Mouse (Mus musculus) hindbrain, postnatal 0 days (tissue): ENCODE data around the gene Fibp. TPM values are rescaled to one million over a fixed set of nuclear protein-coding genes. Genes with fewer than 3 reads are reported as not detected.
A peak's percentile ranks its signal among the peaks of the same experiment; 100 is the strongest.

Experiments used
- ATAC-seq: fragments of 200-750 bp; cut with Nextera tagmentation; 2 replicates; pipeline ENCODE4 v1.8.0; 2017; ENCODE audit warnings: mild to moderate bottlenecking, moderate TSS enrichment, moderate library complexity
- DNase-seq: peaks from one replicate; pipeline ENCODE4 v3.0.0-alpha.2; 2015; ENCODE audit warnings: low spot score
- H3K27ac ChIP-seq: fragments of 300-500 bp; sonication (generic); 2 replicates; pipeline ENCODE4 v1.5.1; 2014; ENCODE audit warnings: mild to moderate bottlenecking
- H3K27me3 ChIP-seq: fragments of 300-500 bp; sonication (generic); 2 replicates; pipeline ENCODE4 v1.6.1; 2014; ENCODE audit warnings: low read length, mixed read lengths; ENCODE audit not compliant: insufficient read depth
- H3K36me3 ChIP-seq: fragments of 300-500 bp; sonication (generic); 2 replicates; pipeline ENCODE4 v1.6.1; 2014; ENCODE audit warnings: low read length, mixed read lengths; ENCODE audit not compliant: insufficient read depth
- H3K4me1 ChIP-seq: fragments of 300-500 bp; sonication (generic); 2 replicates; pipeline ENCODE4 v1.6.1; 2014; ENCODE audit warnings: antibody characterized with exemption, low read length, mixed read lengths; ENCODE audit not compliant: insufficient read depth
- H3K4me2 ChIP-seq: fragments of 300-500 bp; sonication (generic); 2 replicates; pipeline ENCODE4 v1.6.1; 2014; ENCODE audit warnings: low read depth, mild to moderate bottlenecking, low read length, moderate library complexity, mixed read lengths
- H3K4me3 ChIP-seq: fragments of 300-500 bp; sonication (generic); 2 replicates; pipeline ENCODE4 v1.5.1; 2014; ENCODE audit warnings: low read length
- H3K9ac ChIP-seq: fragments of 300-500 bp; sonication (generic); replicated peaks from 2 replicates; pipeline ENCODE4 v1.6.1; 2014; ENCODE audit warnings: mild to moderate bottlenecking, low read length, moderate library complexity, mixed read lengths
- H3K9me3 ChIP-seq: fragments of 300-500 bp; sonication (generic); 2 replicates; pipeline ENCODE4 v1.6.1; 2016; ENCODE audit warnings: low read length, mixed read lengths
- CTCF ChIP-seq: IDR thresholded peaks from 2 replicates; pipeline ENCODE4 v1.5.1; 2016; ENCODE audit warnings: antibody characterized with exemption, control low read depth, low read depth
- WGBS: fragments of 180-500 bp; shearing (Covaris S2); extraction: QIAGEN DNeasy Blood & Tissue Kit; methylation state at CpG from one replicate; pipeline ENCODE4 v1.1.7; 2014; 5-methylcytosine and 5-hydroxymethylcytosine counted together
- polyA plus RNA-seq: library from polyadenylated mRNA; unstranded; fragments of >200 nt; fragmentation: Nextera tagmentation; extraction: Ambion mirVana; gene quantifications from 2 replicates; pipeline ENCODE4 v1.2.1, GENCODE M21; 2015
- total RNA-seq: library from RNA; depleted of rRNA; stranded (reverse); fragments of >200 nt; gene quantifications from 2 replicates; pipeline ENCODE4 v1.2.3, GENCODE M21; 2014

The Fibp gene
- total and polyA plus RNA-seq, 2 experiments from 2014 or later = 103 to 172 TPM

GRCm38 (mm10) chr19:5461411-5461810 lies 996 bp downstream of the Fibp start:
- peak overlapping the region; percentile 73 for H3K9ac ChIP-seq
- ATAC-seq = no peak
- DNase-seq = no peak
- no peaks in the 10 kb centered on the region for H3K27me3 ChIP-seq
- peak overlapping the region; percentile 79 for H3K4me2 ChIP-seq
- H3K27ac ChIP-seq = no peak overlapping the region
- H3K36me3 ChIP-seq = peaks cover 25% of the 10 kb centered on the region
- peak overlapping the region; percentile 62 for H3K4me3 ChIP-seq
- no peak for TF ChIP-seq CTCF
- WGBS = 81% methylated on average over 6 of the region's 6 CpGs
- H3K9me3 ChIP-seq = no peaks in the 10 kb centered on the region
- H3K4me1 ChIP-seq = peaks cover 13% of the 10 kb centered on the region

GRCm38 (mm10) chr19:5463212-5463611 lies 2.8 kb downstream of the Fibp start:
- Histone ChIP-seq H3K4me2 (no peak overlapping the region), H3K4me3 (no peak overlapping the region), H3K36me3 (peaks cover 35% of the 10 kb centered on the region), H3K4me1 (peaks cover 8% of the 10 kb centered on the region), H3K9me3 (no peaks in the 10 kb centered on the region), H3K27ac (no peak overlapping the region), H3K9ac (no peak overlapping the region), H3K27me3 (no peaks in the 10 kb centered on the region)
- 90% methylated on average over 9 of the region's 9 CpGs for WGBS
- no peak for TF ChIP-seq CTCF
- no peak for DNase-seq
- ATAC-seq = no peak

- ATAC-seq = peak; percentile 44
- WGBS = 28% methylated on average over 15 of the region's 15 CpGs
- DNase-seq = peak; percentile 86
- Histone ChIP-seq H3K27me3 (no peaks in the 10 kb centered on the region), H3K9ac (0 out of 2 replicates have a peak overlapping the region, but pooled peaks have one; percentile 19), H3K9me3 (no peaks in the 10 kb centered on the region), H3K4me1 (peaks cover 8% of the 10 kb centered on the region), H3K36me3 (peaks cover 35% of the 10 kb centered on the region), H3K27ac (peak overlapping the region; percentile 43), H3K4me2 (peak overlapping the region; percentile 45), H3K4me3 (0 out of 2 replicates have a peak overlapping the region, but pooled peaks have one; percentile 16)
- peak; percentile 93 for TF ChIP-seq CTCF
Measured at GRCm38 (mm10) chr19:5463791-5464562, 3.6 kb downstream of the Fibp start.

GRCm38 (mm10) chr19:5465037-5465436 lies 4.6 kb downstream of the Fibp start:
- Histone ChIP-seq H3K27me3 (no peaks in the 10 kb centered on the region), H3K9ac (no peak overlapping the region), H3K4me1 (peaks cover 8% of the 10 kb centered on the region), H3K27ac (no peak overlapping the region), H3K4me3 (no peak overlapping the region), H3K9me3 (no peaks in the 10 kb centered on the region), H3K4me2 (no peak overlapping the region), H3K36me3 (peaks cover 35% of the 10 kb centered on the region)
- 94% methylated on average over 8 of the region's 8 CpGs for WGBS
- no peak for ATAC-seq
- TF ChIP-seq CTCF = no peak
- DNase-seq = no peak

- Histone ChIP-seq H3K4me2 (no peak overlapping the region), H3K27me3 (no peaks in the 10 kb centered on the region), H3K4me3 (no peak overlapping the region), H3K9ac (no peak overlapping the region), H3K36me3 (peaks cover 35% of the 10 kb centered on the region), H3K4me1 (no peaks in the 10 kb centered on the region), H3K27ac (no peak overlapping the region), H3K9me3 (no peaks in the 10 kb centered on the region)
- 91% methylated on average over 6 of the region's 6 CpGs for WGBS
- ATAC-seq (no peak), DNase-seq (no peak)
- no peak for TF ChIP-seq CTCF
Measured at GRCm38 (mm10) chr19:5466916-5467500, 6.6 kb downstream of the Fibp start.

- no peak for ATAC-seq
Measured at GRCm38 (mm10) chr19:5468374-5468773, 8.0 kb downstream of the Fibp start, which contains the start of gene Ctsw. Gene Ctsw, minus strand, starts transcription at chr19:5468507.

GRCm38 (mm10) chr19:5471846-5472245 lies 11.4 kb downstream of the Fibp start:
- peaks cover 7% of the 10 kb centered on the region for H3K4me1 ChIP-seq
- H3K36me3 ChIP-seq = peaks cover 9% of the 10 kb centered on the region; the same call in 1 of the 2 replicates
- H3K27me3 ChIP-seq = no peaks in the 10 kb centered on the region
- H3K9ac ChIP-seq = no peak overlapping the region
- no peak overlapping the region for H3K4me3 ChIP-seq
- TF ChIP-seq CTCF = no peak
- no peak for ATAC-seq
- 33% methylated on average over 5 of the region's 5 CpGs for WGBS
- no peaks in the 10 kb centered on the region for H3K9me3 ChIP-seq
- H3K27ac ChIP-seq = no peak overlapping the region
- DNase-seq = no peak
- H3K4me2 ChIP-seq = no peak overlapping the region

More at GRCm38 (mm10) chr19:5468374-5468773, 8.0 kb downstream of the Fibp start, which contains the start of gene Ctsw:
- Histone ChIP-seq H3K27me3 (no peaks in the 10 kb centered on the region), H3K36me3 (peaks cover 27% of the 10 kb centered on the region), H3K4me1 (no peaks in the 10 kb centered on the region), H3K4me2 (no peak within 1 kb of the TSS), H3K9ac (no peak within 1 kb of the TSS), H3K9me3 (no peaks in the 10 kb centered on the region), H3K4me3 (no peak within 1 kb of the TSS), H3K27ac (no peak within 1 kb of the TSS)
- no peak for DNase-seq
- WGBS = 57% methylated on average over 5 of the region's 5 CpGs
- no peak for TF ChIP-seq CTCF
